Mouse (Mus musculus) embryo, embryonic 10 days (tissue): ENCODE measurements around the gene Xylt1.
A peak's percentile ranks its signal among the peaks of the same experiment; 100 is the strongest.

Experiments
- DNase-seq: peaks from one replicate; pipeline ENCODE4 v3.0.0-alpha.2; 2015; ENCODE audit warnings: low spot score

The Xylt1 gene

GRCm38 (mm10) chr7:117700066-117700465 is 319.3 kb downstream of the Xylt1 start:
- no peak for DNase-seq

GRCm38 (mm10) chr7:117709901-117710607 is 329.3 kb downstream of the Xylt1 start:
- DNase-seq, result peak; percentile 22

- no peak for DNase-seq
These were observed 336.2 kb downstream of the Xylt1 start for GRCm38 (mm10) chr7:117716876-117717408.

- DNase-seq, result no peak
These were observed 339.6 kb downstream of the Xylt1 start for GRCm38 (mm10) chr7:117720426-117720825.
